Mouse (Mus musculus): Measurements from ENCODE around the gene Tenm2. TPM values are rescaled to one million over a fixed set of nuclear protein-coding genes. Genes with fewer than 3 reads are reported as not detected.

Tenm2 gene
- total and polyA plus RNA-seq, 3 experiments, result not detected

GRCm38 (mm10) chr11:36203896-36204295 lies 1031.9 kb downstream of the Tenm2 start:
- DNase-seq (ENCODE audit: extremely low read depth), result no peak
- Histone ChIP-seq H3K27ac (ENCODE audit: insufficient read depth, low read depth) (no peak overlapping the region), H3K9me3 (replicated peaks; ENCODE audit: low read length) (peaks cover 76% of the 10 kb centered on the region), H3K27me3 (replicated peaks) (no peaks in the 10 kb centered on the region), H3K4me1 (ENCODE audit: control insufficient read depth in 1 of 2, insufficient read depth in 2 of 2) (no peaks in the 10 kb centered on the region), H3K79me2 (replicated peaks; ENCODE audit: control insufficient read depth, extremely low read depth, insufficient read depth, poor library complexity, severe bottlenecking) (no peaks in the 10 kb centered on the region), H3K9ac (ENCODE audit: insufficient read depth, low read depth) (no peak overlapping the region), H3K36me3 (replicated peaks in 1 of 2; ENCODE audit: control insufficient read depth in 1 of 2, insufficient read depth in 1 of 2, low read length in 1 of 2) (no peaks in the 10 kb centered on the region), H3K4me3 (replicated peaks in 1 of 3; ENCODE audit: low read depth in 2 of 3, low read length in 2 of 3, poor library complexity in 1 of 3) (no peak overlapping the region), H3K4me2 (ENCODE audit: insufficient read depth, low read depth, poor library complexity, severe bottlenecking) (no peak overlapping the region)
- dilution Hi-C loops (cut with MboI; ENCODE audit: extremely low pct_ligation_motif_present, extremely low pct_unique_long_range_greater_than_20kb, low sequenced_read_pairs) (no loop called here), in situ Hi-C loops (cut with MboI; ENCODE audit: low pct_ligation_motif_present, low pct_unique_long_range_greater_than_20kb, low sequenced_read_pairs) (no loop called here)
- TF ChIP-seq CTCF (conservative IDR thresholded peaks at IDR 0.05 in 1 of 2, IDR thresholded peaks at IDR 0.05 in 1 of 2; ENCODE audit: low read depth in 2 of 2, low read length in 2 of 2) (no peak), NRF1 (IDR thresholded peaks at IDR 0.05; ENCODE audit: low read depth, low read length) (no peak), CHD1 (IDR thresholded peaks at IDR 0.05; ENCODE audit: low read depth, low read length) (no peak), USF2 (conservative IDR thresholded peaks at IDR 0.05; ENCODE audit: low read depth, low read length) (no peak), JUN (IDR thresholded peaks at IDR 0.05; ENCODE audit: insufficient read depth, low read depth, low read length) (no peak), ZMIZ1 (IDR thresholded peaks at IDR 0.05; ENCODE audit: low read depth, low read length) (no peak), ELF1 (IDR thresholded peaks at IDR 0.05; ENCODE audit: low read depth, low read length) (no peak), MAX (IDR thresholded peaks at IDR 0.05; ENCODE audit: low read length) (no peak), RCOR1 (conservative IDR thresholded peaks at IDR 0.05; ENCODE audit: low read depth, low read length) (no peak), ZKSCAN1 (IDR thresholded peaks at IDR 0.05; ENCODE audit: borderline replicate concordance, low read depth, low read length) (no peak), UBTF (IDR thresholded peaks at IDR 0.05; ENCODE audit: low read depth, low read length) (no peak)

- H3K79me2 ChIP-seq (replicated peaks; ENCODE audit: control insufficient read depth, extremely low read depth, insufficient read depth, poor library complexity, severe bottlenecking), result no peaks in the 10 kb centered on the region
- H3K4me1 ChIP-seq (ENCODE audit: control insufficient read depth in 1 of 2, insufficient read depth in 2 of 2), result no peaks in the 10 kb centered on the region
- H3K27me3 ChIP-seq (replicated peaks), result no peaks in the 10 kb centered on the region
- no peak overlapping the region for H3K4me2 ChIP-seq (ENCODE audit: insufficient read depth, low read depth, poor library complexity, severe bottlenecking)
- no peaks in the 10 kb centered on the region for H3K36me3 ChIP-seq (replicated peaks in 1 of 2; ENCODE audit: control insufficient read depth in 1 of 2, insufficient read depth in 1 of 2, low read length in 1 of 2)
- no peak for DNase-seq (ENCODE audit: extremely low read depth)
- no peak overlapping the region for H3K27ac ChIP-seq (ENCODE audit: insufficient read depth, low read depth)
- H3K9ac ChIP-seq (ENCODE audit: insufficient read depth, low read depth), result no peak overlapping the region
- in situ Hi-C loops (cut with MboI; ENCODE audit: low pct_ligation_motif_present, low pct_unique_long_range_greater_than_20kb, low sequenced_read_pairs) (no loop called here), dilution Hi-C loops (cut with MboI; ENCODE audit: extremely low pct_ligation_motif_present, extremely low pct_unique_long_range_greater_than_20kb, low sequenced_read_pairs) (no loop called here)
- H3K4me3 ChIP-seq (replicated peaks in 1 of 3; ENCODE audit: low read depth in 2 of 3, low read length in 2 of 3, poor library complexity in 1 of 3), result no peak overlapping the region
- peaks cover 51% of the 10 kb centered on the region for H3K9me3 ChIP-seq (replicated peaks; ENCODE audit: low read length)
- TF ChIP-seq KAT2A (IDR thresholded peaks at IDR 0.05; ENCODE audit: insufficient replicate concordance, low read length), result no peak
Observed at GRCm38 (mm10) chr11:36194348-36194747, 1041.4 kb downstream of the Tenm2 start.

GRCm38 (mm10) chr11:36176106-36176505 lies 1059.7 kb downstream of the Tenm2 start:
- H3K27me3 ChIP-seq (replicated peaks), result no peaks in the 10 kb centered on the region
- dilution Hi-C loops (cut with MboI; ENCODE audit: extremely low pct_ligation_motif_present, extremely low pct_unique_long_range_greater_than_20kb, low sequenced_read_pairs) (no loop called here), in situ Hi-C loops (cut with MboI; ENCODE audit: low pct_ligation_motif_present, low pct_unique_long_range_greater_than_20kb, low sequenced_read_pairs) (no loop called here)
- DNase-seq (ENCODE audit: extremely low read depth), result no peak
- H3K4me3 ChIP-seq (replicated peaks in 1 of 3; ENCODE audit: low read depth in 2 of 3, low read length in 2 of 3, poor library complexity in 1 of 3), result no peak overlapping the region
- no peak overlapping the region for H3K27ac ChIP-seq (ENCODE audit: insufficient read depth, low read depth)
- no peaks in the 10 kb centered on the region for H3K36me3 ChIP-seq (replicated peaks in 1 of 2; ENCODE audit: control insufficient read depth in 1 of 2, insufficient read depth in 1 of 2, low read length in 1 of 2)
- no peak overlapping the region for H3K4me2 ChIP-seq (ENCODE audit: insufficient read depth, low read depth, poor library complexity, severe bottlenecking)
- TF ChIP-seq TBP (conservative IDR thresholded peaks at IDR 0.05; ENCODE audit: low read depth, low read length) (no peak), USF2 (conservative IDR thresholded peaks at IDR 0.05; ENCODE audit: low read depth, low read length) (no peak), PAX5 (IDR thresholded peaks at IDR 0.05; ENCODE audit: low read length) (no peak), SMC3 (IDR thresholded peaks at IDR 0.05; ENCODE audit: low read depth, low read length) (no peak), NRF1 (IDR thresholded peaks at IDR 0.05; ENCODE audit: low read depth, low read length) (no peak), MYC (IDR thresholded peaks at IDR 0.05; ENCODE audit: low read depth, low read length) (no peak), ZKSCAN1 (IDR thresholded peaks at IDR 0.05; ENCODE audit: borderline replicate concordance, low read depth, low read length) (no peak), ETS1 (conservative IDR thresholded peaks at IDR 0.05; ENCODE audit: low read depth, low read length) (no peak)
- no peak overlapping the region for H3K9ac ChIP-seq (ENCODE audit: insufficient read depth, low read depth)
- no peaks in the 10 kb centered on the region for H3K4me1 ChIP-seq (ENCODE audit: control insufficient read depth in 1 of 2, insufficient read depth in 2 of 2)
- H3K79me2 ChIP-seq (replicated peaks; ENCODE audit: control insufficient read depth, extremely low read depth, insufficient read depth, poor library complexity, severe bottlenecking), result no peaks in the 10 kb centered on the region
- peaks cover 76% of the 10 kb centered on the region for H3K9me3 ChIP-seq (replicated peaks; ENCODE audit: low read length)
